Mouse (Mus musculus) liver, postnatal 0 days (tissue): ENCODE results near the gene Gm21972. TPM values are rescaled to one million over a fixed set of nuclear protein-coding genes. Genes with fewer than 3 reads are reported as not detected.

Experiments used
- ATAC-seq: fragments of 200-750 bp; cut with Nextera tagmentation; 2 replicates; pipeline ENCODE4 v1.8.0; 2017; ENCODE audit warnings: mild to moderate bottlenecking, moderate library complexity
- DNase-seq: peaks from one replicate; pipeline ENCODE4 v3.0.0-alpha.2; 2016
- H3K27ac ChIP-seq: fragments of 300-500 bp; sonication (generic); 2 replicates; pipeline ENCODE4 v1.5.1; 2014; ENCODE audit warnings: antibody characterized with exemption, moderate library complexity, mild to moderate bottlenecking, low read depth
- H3K27me3 ChIP-seq: fragments of 300-500 bp; sonication (generic); 2 replicates; pipeline ENCODE4 v1.6.1; 2014; ENCODE audit warnings: low read length, control low read depth, mixed read lengths; ENCODE audit not compliant: insufficient read depth
- H3K36me3 ChIP-seq: fragments of 300-500 bp; sonication (generic); replicated peaks from 2 replicates; pipeline ENCODE4 v1.6.1; 2014; ENCODE audit warnings: mild to moderate bottlenecking, control low read depth, low read length, moderate library complexity, mixed read lengths; ENCODE audit not compliant: insufficient read depth
- H3K4me1 ChIP-seq: fragments of 300-500 bp; sonication (generic); 2 replicates; pipeline ENCODE4 v1.6.1; 2014; ENCODE audit warnings: antibody characterized with exemption, mild to moderate bottlenecking, control low read depth; ENCODE audit not compliant: insufficient read depth
- H3K4me2 ChIP-seq: fragments of 300-500 bp; sonication (generic); 2 replicates; pipeline ENCODE4 v1.6.1; 2014; ENCODE audit warnings: low read depth, mild to moderate bottlenecking, low read length, moderate library complexity, mixed read lengths
- H3K4me3 ChIP-seq: fragments of 300-500 bp; sonication (generic); 2 replicates; pipeline ENCODE4 v1.5.1; 2014; ENCODE audit warnings: low read depth, low read length
- H3K9ac ChIP-seq: fragments of 300-500 bp; sonication (generic); replicated peaks from 2 replicates; pipeline ENCODE4 v1.6.1; 2014; ENCODE audit warnings: mild to moderate bottlenecking, moderate library complexity
- H3K9me3 ChIP-seq: fragments of 300-500 bp; sonication (generic); 2 replicates; pipeline ENCODE4 v1.6.1; 2016; ENCODE audit warnings: mild to moderate bottlenecking, control low read depth, low read length, mixed read lengths
- CTCF ChIP-seq: sonication (generic); IDR thresholded peaks from 2 replicates; pipeline ENCODE4 v1.5.1; 2016; ENCODE audit warnings: antibody characterized with exemption, low read depth
- EP300 ChIP-seq: IDR thresholded peaks from 2 replicates; pipeline ENCODE4 v1.6.1; 2016; ENCODE audit warnings: antibody characterized with exemption, low read depth, mild to moderate bottlenecking
- WGBS: fragments of 180-500 bp; shearing (Covaris S2); extraction: QIAGEN DNeasy Blood & Tissue Kit; methylation state at CpG from one replicate; pipeline ENCODE4 v1.1.7; 2014; ENCODE audit not compliant: insufficient replicate concordance; 5-methylcytosine and 5-hydroxymethylcytosine counted together
- polyA plus RNA-seq: library from polyadenylated mRNA; unstranded; fragments of >200 nt; fragmentation: Nextera tagmentation; extraction: Ambion mirVana; gene quantifications from 2 replicates; pipeline ENCODE4 v1.2.1, GENCODE M21; 2015

Gm21972 gene
- polyA plus RNA-seq: not detected in 2 replicates

- Histone ChIP-seq H3K9ac (no peak within 1 kb of the TSS), H3K4me2 (no peak within 1 kb of the TSS), H3K36me3 (peaks cover 68% of the 10 kb centered on the region), H3K4me1 (no peaks in the 10 kb centered on the region), H3K4me3 (no peak within 1 kb of the TSS), H3K27me3 (no peaks in the 10 kb centered on the region), H3K9me3 (no peaks in the 10 kb centered on the region), H3K27ac (no peak within 1 kb of the TSS)
- WGBS: 92% methylated on average over 4 of the region's 4 CpGs
- TF ChIP-seq CTCF: no peak
- TF ChIP-seq EP300: no peak
- ATAC-seq (no peak), DNase-seq (no peak)
These were observed at the start of gene Gm21972 for GRCm38 (mm10) chr1:86133337-86133736. Gene Gm21972, plus strand, starts transcription at chr1:86133637.

- Histone ChIP-seq H3K27ac (no peak overlapping the region), H3K9ac (no peak overlapping the region), H3K9me3 (no peaks in the 10 kb centered on the region), H3K4me2 (no peak overlapping the region), H3K36me3 (peaks cover 54% of the 10 kb centered on the region), H3K4me3 (no peak overlapping the region), H3K27me3 (no peaks in the 10 kb centered on the region), H3K4me1 (no peaks in the 10 kb centered on the region)
- ATAC-seq (no peak), DNase-seq (no peak)
- no peak for TF ChIP-seq EP300
- no peak for TF ChIP-seq CTCF
- 82% methylated on average over 7 of the region's 7 CpGs for WGBS
These were observed 39.0 kb upstream of the Gm21972 start for GRCm38 (mm10) chr1:86094413-86094812.

- Histone ChIP-seq H3K27ac (no peak overlapping the region), H3K4me2 (no peak overlapping the region), H3K27me3 (no peaks in the 10 kb centered on the region), H3K4me3 (no peak overlapping the region), H3K9ac (no peak overlapping the region), H3K9me3 (no peaks in the 10 kb centered on the region), H3K36me3 (peaks cover 12% of the 10 kb centered on the region), H3K4me1 (no peaks in the 10 kb centered on the region)
- DNase-seq (no peak), ATAC-seq (no peak)
- 93% methylated on average over 1 of the region's 1 CpGs for WGBS
- TF ChIP-seq EP300: no peak
- no peak for TF ChIP-seq CTCF
These were observed 28.4 kb upstream of the Gm21972 start for GRCm38 (mm10) chr1:86105054-86105453.

DNA sequence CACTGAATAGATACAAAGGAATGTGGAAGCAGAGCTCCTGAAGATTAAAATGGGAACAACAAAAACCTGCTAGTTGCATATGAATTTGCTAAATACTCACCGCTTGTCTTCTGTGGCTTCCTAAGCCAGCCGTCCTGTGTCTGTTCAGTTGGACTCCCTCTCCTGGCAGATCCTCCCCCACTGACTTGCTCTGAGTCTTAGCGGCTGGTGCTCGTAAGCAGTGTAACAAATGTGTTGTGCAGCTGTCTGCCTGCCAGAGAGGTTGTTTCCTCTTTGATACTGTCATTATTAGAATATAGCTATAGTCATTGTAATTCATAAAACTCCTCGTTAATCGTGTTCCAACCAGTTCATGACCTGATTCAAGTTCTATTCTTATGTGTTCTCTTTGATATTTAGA, 21.7 kb upstream of the Gm21972 start, which contains the start of gene Htr2b:
Gene Htr2b (minus strand): TSS at position 192 of the 400 bp plus-strand sequence.
- Histone ChIP-seq H3K9me3 (no peaks in the 10 kb centered on the region), H3K4me3 (no peak within 1 kb of the TSS), H3K27ac (no peak within 1 kb of the TSS), H3K9ac (no peak within 1 kb of the TSS), H3K36me3 (peaks cover 14% of the 10 kb centered on the region; the same call in 1 of the 2 replicates), H3K4me2 (no peak within 1 kb of the TSS), H3K4me1 (no peaks in the 10 kb centered on the region), H3K27me3 (no peaks in the 10 kb centered on the region)
- ATAC-seq (no peak), DNase-seq (no peak)
- WGBS: 65% methylated on average over 6 of the region's 6 CpGs
- TF ChIP-seq CTCF: no peak
- no peak for TF ChIP-seq EP300

GRCm38 (mm10) chr1:86114141-86114540, 19.3 kb upstream of the Gm21972 start:
- no peak for DNase-seq
- no peak for ATAC-seq
- no peak overlapping the region for H3K27ac ChIP-seq
- H3K4me3 ChIP-seq: no peak overlapping the region
- WGBS: 70% methylated on average over 3 of the region's 3 CpGs
- H3K36me3 ChIP-seq: peaks cover 28% of the 10 kb centered on the region
- no peaks in the 10 kb centered on the region for H3K9me3 ChIP-seq
- TF ChIP-seq CTCF (no peak), EP300 (no peak)
- H3K4me2 ChIP-seq: no peak overlapping the region
- no peaks in the 10 kb centered on the region for H3K4me1 ChIP-seq
- H3K9ac ChIP-seq: no peak overlapping the region
- no peaks in the 10 kb centered on the region for H3K27me3 ChIP-seq

- Histone ChIP-seq H3K4me2 (no peak overlapping the region), H3K27me3 (no peaks in the 10 kb centered on the region), H3K4me1 (no peaks in the 10 kb centered on the region), H3K4me3 (no peak overlapping the region), H3K36me3 (peaks cover 53% of the 10 kb centered on the region), H3K9ac (no peak overlapping the region), H3K27ac (no peak overlapping the region), H3K9me3 (no peaks in the 10 kb centered on the region)
- 90% methylated on average over 4 of the region's 4 CpGs for WGBS
- DNase-seq (no peak), ATAC-seq (no peak)
- no peak for TF ChIP-seq EP300
These were observed 13.9 kb upstream of the Gm21972 start for GRCm38 (mm10) chr1:86119549-86119948.

DNA sequence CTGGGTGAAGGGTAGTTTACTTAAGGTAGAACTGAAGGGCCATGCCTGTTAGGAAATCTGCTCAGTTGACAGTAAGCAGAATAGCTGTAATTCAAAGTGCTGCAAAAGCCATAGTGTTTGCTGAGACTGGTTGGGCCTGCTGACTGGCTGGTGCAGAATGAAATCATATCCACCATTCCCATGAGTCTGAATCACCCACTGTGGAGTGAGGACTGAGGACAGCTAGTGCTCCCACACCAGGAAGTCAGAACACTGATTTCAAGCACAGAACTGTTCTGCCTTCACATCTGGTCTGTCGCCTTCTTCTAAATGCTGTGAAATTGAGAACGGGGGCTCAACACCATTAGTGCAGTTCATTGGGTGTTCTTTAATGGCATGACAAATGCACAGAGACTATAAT, 7.4 kb upstream of the Gm21972 start:
- Histone ChIP-seq H3K4me1 (no peaks in the 10 kb centered on the region), H3K4me3 (no peak overlapping the region), H3K36me3 (peaks cover 64% of the 10 kb centered on the region), H3K4me2 (no peak overlapping the region), H3K27ac (no peak overlapping the region), H3K27me3 (no peaks in the 10 kb centered on the region), H3K9me3 (no peaks in the 10 kb centered on the region), H3K9ac (no peak overlapping the region)
- TF ChIP-seq EP300 (no peak), CTCF (no peak)
- 95% methylated on average over 2 of the region's 2 CpGs for WGBS
- no peak for ATAC-seq
- no peak for DNase-seq
